Mouse (Mus musculus): ENCODE data around the gene Adamts8.

The Adamts8 gene

DNA sequence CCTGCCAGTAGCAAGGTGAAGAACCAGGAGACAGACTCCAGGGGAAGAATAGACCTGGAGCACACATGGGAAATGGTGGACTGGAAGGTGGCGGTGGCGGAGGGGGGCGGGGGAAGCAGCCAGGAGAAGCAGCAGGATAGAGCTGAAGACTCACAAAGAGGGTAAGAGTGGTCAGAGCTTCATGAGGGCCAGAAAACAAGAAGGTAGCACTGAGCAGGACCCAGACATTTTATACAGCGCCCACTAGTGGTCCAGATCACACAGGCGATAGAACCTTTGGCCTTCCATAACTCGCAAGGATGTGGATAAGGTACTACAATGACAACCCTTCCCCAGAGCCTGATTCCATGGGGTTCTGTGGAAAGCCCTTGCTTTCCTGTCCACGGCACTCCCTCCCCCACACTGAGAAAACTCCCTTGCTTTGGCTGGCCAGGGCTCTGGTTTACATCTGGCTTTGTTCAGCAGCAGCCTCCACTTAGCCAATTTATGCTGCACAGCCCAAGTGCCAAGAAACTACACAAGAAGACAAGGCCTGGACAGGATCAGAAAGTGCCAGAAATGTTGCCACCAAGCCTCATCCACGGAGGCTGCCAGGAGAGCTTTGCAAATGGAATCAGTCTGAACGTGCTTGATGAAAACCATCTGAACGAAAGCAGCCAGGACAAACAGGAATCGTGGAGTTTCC, 34.1 kb downstream of the Adamts8 start:
- DNase-seq (ENCODE audit: low read depth in 1 of 2, low spot score in 2 of 2): no peak

DNA sequence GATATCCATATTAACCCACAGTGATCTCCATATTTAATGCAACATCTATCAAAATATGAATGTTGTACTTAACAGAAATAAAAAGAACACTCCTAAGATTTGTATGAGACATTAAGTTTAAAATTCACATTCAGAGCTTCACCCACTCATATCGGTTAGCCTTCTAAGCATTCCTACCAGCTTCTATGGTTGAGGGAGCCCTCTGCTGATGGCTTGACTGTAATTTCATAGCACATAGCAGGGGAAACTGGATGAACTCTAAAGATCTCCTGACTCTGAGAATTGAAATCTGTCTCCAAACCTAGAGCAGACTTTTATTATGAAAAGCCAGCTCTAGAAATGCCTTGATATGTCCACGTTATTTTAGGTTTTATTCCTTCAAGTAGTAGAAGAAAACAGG, 38.1 kb downstream of the Adamts8 start:
- DNase-seq (ENCODE audit: low read depth in 1 of 2, low spot score in 2 of 2): no peak

DNA sequence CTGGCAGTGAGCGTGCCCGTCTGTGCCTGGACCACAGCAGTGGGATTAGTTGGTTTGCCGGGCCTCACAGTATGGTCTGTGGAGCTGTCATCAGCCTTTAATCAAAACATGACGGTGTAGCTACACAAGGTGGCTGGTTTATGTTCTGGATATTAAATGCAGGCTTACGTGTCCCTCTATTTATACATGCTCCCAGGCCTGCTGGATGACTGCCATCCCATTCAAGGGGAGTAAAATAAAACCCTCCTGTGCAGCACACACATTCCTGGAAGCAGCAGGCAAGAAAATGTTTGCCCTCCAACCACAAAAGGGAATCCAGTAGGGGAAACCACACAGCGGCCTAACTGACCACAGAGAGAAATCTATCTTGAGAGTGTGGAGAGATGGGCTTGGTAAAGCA, 43.4 kb downstream of the Adamts8 start:
- no peak for DNase-seq (ENCODE audit: low read depth in 1 of 2, low spot score in 2 of 2)

DNA sequence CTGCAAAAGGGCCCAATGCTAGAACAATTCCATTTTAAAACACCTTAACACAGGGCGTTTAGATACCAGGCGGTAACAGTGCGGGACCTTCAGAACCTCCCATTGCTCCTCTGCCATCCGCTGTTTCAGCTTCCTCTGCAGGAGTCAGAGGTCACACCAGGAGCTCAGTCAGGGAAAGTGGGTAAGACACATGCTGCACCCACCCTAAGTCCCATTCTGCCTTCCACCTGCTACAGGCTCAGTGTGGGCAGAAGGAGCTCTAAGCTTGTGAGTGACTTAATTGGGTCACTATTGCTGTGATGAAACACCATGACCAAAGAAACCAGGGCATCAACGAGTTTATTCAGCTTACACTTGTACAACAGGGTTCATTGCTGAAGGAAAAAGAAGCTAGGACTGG, 50.7 kb downstream of the Adamts8 start:
- DNase-seq (ENCODE audit: low read depth in 1 of 2, low spot score in 2 of 2): no peak

DNA sequence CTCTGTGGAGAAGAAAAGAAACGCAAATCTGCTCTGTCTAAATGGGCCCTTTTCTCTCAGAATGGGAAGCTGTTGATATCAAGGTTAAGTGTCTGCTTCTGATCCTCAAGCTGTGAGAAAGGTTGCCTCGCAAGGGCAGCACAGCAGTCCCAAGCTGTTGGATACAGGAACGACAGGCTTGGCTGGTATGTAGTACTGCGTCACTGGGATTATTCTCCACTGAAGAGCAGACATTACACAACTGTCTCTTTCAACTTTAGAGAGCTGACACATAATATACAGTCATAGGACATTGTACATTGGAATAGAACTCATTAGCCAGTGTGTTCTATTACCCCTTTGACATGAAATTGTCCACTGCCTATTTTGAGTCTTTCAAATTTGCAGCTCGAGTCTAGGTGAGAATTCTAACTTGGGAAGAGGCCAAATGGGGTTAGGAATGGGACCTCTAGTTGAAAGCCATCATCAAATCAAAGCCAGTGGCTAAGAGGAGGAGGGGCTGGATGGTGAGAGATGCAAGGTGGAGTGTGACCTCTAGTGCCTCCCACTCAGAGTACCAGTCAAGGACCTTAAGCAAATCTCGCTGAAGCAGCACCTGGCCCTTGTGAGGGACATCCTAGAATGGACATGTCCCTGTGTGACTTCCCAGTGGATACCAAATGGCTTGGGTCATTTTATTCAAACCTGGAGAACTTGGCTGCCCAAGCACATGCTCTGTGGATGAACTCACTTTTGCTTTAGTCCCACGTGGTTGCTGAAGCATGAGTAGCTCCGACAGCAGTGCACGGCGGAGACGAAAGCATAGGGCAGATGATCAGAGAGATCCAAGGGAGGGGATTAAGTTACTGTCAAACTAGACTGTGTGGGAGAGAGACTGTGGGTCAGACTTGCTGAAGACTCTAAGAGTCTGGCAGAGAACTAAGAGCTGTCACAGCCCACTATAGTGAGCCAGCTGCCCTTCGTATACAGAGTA, 54.5 kb downstream of the Adamts8 start:
- no peak for DNase-seq (ENCODE audit: low read depth in 1 of 2, low spot score in 2 of 2)

DNA sequence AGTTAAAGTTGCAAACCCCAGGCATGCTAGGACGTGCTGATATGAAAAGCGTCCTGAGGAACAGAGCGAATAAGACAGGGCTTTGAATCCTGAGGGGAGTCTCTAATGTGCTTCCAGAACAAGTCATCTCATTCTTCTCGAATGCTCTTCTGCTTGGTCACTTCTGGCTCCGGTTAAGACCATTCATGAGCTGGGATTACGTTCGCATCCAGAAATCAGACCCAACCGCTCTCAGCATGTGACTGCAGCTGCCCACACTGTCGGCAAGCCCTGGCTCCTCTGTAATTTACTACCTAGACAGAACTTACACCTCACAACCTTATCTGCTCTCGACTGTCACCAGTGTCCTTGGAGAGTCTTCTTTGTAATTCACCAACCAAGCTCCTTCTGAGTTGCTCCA, 58.3 kb downstream of the Adamts8 start:
- no peak for DNase-seq (ENCODE audit: low read depth in 1 of 2, low spot score in 2 of 2)

DNA sequence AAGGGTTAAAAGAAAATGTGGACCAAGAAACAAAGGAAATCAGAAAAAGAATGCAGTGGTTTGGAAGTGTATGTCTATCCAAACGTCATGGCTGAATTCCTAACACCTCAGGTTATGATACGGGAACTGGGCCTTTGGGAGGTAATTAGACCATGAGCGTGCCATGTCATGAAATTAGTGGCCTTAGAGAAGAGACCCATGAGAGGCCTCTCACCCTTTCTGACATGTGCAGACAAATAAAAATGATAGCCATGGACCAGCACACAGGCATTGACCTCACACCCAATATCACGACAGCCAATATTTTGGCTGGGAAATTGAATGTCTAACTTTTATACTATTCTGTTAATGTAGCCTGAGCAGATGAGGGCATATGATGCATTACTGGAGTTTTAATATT, 60.2 kb downstream of the Adamts8 start:
- DNase-seq (ENCODE audit: low read depth in 1 of 2, low spot score in 2 of 2): no peak

DNA sequence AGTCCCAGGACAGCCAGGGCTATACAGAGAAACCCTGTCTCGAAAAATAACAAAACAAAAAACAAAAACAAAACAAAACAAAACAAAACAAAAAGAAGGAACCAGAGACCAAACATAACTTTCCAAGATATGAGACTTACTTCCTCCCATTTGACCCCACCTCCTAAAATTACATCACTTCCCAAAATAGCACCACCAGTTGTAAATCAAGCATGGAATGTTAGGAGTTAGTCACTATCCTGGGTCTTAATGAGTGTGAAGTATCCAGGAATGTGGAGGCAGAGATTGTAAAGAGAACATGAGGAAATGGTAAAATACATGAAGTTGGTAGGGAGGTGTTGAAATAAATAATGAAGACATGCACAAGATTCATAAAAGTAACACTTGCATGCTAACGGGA, 67.0 kb downstream of the Adamts8 start:
- DNase-seq (ENCODE audit: low read depth in 1 of 2, low spot score in 2 of 2): no peak

DNA sequence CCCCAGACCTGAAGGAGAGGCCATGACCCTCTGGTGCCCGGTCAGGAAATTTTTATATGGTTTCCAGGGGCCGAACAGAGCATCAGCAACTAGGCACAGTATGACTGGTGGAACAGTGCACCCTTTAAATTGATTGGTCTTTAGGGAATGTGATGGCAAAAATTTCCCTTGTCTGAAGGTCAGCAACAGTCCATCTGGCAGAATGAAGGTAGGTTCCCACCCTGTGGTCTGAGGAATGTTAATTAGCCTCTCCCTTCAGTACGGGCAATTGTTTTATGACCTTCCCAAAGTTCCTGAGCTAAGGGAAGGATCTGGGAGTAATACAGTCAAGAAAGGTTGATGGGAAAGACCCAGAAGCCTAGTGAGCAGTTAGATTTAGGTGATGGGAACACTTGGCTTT, 67.7 kb downstream of the Adamts8 start:
- no peak for DNase-seq (ENCODE audit: low read depth in 1 of 2, low spot score in 2 of 2)

DNA sequence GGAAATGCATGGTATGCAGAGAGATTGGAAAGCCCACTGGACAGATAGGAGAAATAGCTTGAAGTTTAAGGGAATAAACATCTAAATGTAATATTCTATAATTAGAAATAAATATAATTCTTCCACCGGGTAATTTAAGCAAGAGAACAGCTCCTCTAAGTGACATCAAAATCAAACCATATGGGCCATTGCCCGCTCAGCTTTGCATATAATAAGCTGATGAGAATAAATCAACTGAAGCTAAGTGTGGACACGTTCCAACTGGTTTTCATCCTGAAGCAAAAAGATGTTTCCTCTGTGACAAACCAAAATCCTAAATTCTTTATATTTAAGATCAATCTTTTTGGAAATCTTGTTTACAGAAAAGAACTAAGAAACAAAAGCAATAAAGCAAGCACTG, 68.4 kb downstream of the Adamts8 start:
- DNase-seq (ENCODE audit: low read depth in 1 of 2, low spot score in 2 of 2): no peak

DNA sequence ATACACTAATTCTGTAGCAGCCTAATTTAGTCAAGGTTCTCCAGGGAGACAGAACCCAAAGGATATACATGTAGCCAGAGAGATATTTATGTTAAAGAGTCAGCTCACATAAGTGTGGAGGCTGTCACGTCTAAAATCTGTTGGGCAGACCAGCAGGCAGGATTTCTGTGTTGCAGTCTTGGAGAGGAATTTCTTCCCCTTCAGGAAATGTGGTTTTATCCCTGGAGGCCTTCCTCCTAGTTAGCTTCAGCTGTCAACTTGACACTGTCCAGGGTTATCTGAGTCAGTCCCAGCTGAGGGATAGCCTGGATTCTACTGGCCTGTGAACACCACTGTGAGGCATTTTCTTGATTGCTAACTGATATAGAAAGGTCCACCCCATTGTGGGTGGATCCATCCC, 69.2 kb downstream of the Adamts8 start:
- no peak for DNase-seq (ENCODE audit: low read depth in 1 of 2, low spot score in 2 of 2)

DNA sequence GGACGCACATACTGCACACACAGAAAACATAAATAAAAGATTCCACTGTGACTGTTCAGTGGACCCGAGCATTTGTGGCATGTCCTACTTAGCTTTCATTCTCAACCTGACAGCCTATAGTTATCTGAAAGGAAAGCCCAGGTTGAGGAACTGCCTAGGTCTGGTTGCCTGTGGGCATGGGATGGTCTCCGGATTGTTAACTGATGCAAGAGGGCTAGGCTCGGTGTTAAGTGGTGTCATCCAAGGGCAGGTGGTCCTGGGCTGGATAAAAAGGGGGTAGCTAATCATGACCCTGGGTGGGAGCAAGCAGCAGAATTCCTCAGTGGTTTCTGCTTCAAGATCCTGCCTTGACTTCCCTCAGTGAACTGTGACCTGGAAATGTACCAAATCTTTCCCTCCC, 70.3 kb downstream of the Adamts8 start:
- no peak for DNase-seq (ENCODE audit: low read depth in 1 of 2, low spot score in 2 of 2)

DNA sequence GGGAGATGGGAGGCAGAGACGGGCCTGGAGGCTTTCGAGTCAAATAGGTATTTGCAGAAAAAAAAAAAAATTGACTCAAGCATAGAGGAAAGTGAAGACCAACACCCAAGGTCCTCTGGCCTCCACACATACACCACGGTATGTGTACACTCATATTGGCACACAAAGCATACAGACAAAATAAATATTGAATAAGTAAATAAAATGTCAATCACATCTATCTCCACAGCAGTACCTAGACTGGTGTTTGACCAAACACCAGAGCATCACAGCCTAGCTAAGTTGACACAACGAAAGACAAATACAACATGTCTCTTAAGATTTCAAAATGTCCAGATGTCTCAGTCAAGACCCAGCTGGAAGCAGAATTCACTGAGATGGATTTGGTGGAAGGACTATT, 71.1 kb downstream of the Adamts8 start:
- no peak for DNase-seq (ENCODE audit: low read depth in 1 of 2, low spot score in 2 of 2)
